Mouse (Mus musculus) kidney, embryonic 15.5 days (tissue): ENCODE measurements around the gene Limk1. TPM values are rescaled to one million over a fixed set of nuclear protein-coding genes. Genes with fewer than 3 reads are reported as not detected.
"Not testable (repeated sequence)": the region's sequence is repeated elsewhere in the genome, so short reads cannot be mapped to it uniquely, and the experiment has no call there.

Experiments
- ATAC-seq: fragments of 200-750 bp; cut with Nextera tagmentation; replicated peaks from 2 replicates; pipeline ENCODE4 v1.8.0; 2017; ENCODE audit warnings: moderate TSS enrichment; ENCODE audit not compliant: low FRiP score
- H3K27ac ChIP-seq: fragments of 300-500 bp; sonication (generic); 2 replicates; pipeline ENCODE4 v1.5.1; 2015; ENCODE audit warnings: mild to moderate bottlenecking, inconsistent platforms
- H3K27me3 ChIP-seq: fragments of 300-500 bp; sonication (generic); 2 replicates; pipeline ENCODE4 v1.6.1; 2015; ENCODE audit warnings: inconsistent platforms
- H3K36me3 ChIP-seq: fragments of 300-500 bp; sonication (generic); 2 replicates; pipeline ENCODE4 v1.6.1; 2015; ENCODE audit warnings: inconsistent platforms
- H3K4me1 ChIP-seq: fragments of 300-500 bp; sonication (generic); 2 replicates; pipeline ENCODE4 v1.6.1; 2015; ENCODE audit warnings: inconsistent platforms
- H3K4me2 ChIP-seq: fragments of 300-500 bp; sonication (generic); 2 replicates; pipeline ENCODE4 v1.6.1; 2015; ENCODE audit warnings: moderate library complexity, mild to moderate bottlenecking, inconsistent platforms
- H3K4me3 ChIP-seq: fragments of 300-500 bp; sonication (generic); replicated peaks from 2 replicates; pipeline ENCODE4 v1.5.1; 2015; ENCODE audit warnings: mild to moderate bottlenecking, inconsistent platforms
- H3K9ac ChIP-seq: fragments of 300-500 bp; sonication (generic); 2 replicates; pipeline ENCODE4 v1.6.1; 2015; ENCODE audit warnings: mild to moderate bottlenecking, inconsistent platforms
- H3K9me3 ChIP-seq: fragments of 300-500 bp; sonication (generic); replicated peaks from 2 replicates; pipeline ENCODE4 v1.6.1; 2016; ENCODE audit warnings: inconsistent platforms
- WGBS: fragments of 180-500 bp; shearing (Covaris S2); methylation state at CpG from one replicate; pipeline ENCODE4 v1.1.7; 2015; ENCODE audit warnings: mixed read lengths; 5-methylcytosine and 5-hydroxymethylcytosine counted together
- polyA plus RNA-seq: library from polyadenylated mRNA; unstranded; fragments of >200 nt; fragmentation: Nextera tagmentation; extraction: Ambion mirVana; gene quantifications from 2 replicates; pipeline ENCODE4 v1.2.1, GENCODE M21; 2015

Limk1 gene
- polyA plus RNA-seq, 1 experiment from 2014 or later = 5.9 TPM

GRCm38 (mm10) chr5:134675956-134676759 lies 12.2 kb downstream of the Limk1 start:
- Histone ChIP-seq H3K9ac (peak overlapping the region; percentile 38), H3K27ac (peak overlapping the region; percentile 90), H3K27me3 (no peaks in the 10 kb centered on the region), H3K9me3 (no peaks in the 10 kb centered on the region), H3K4me3 (peak overlapping the region; percentile 47), H3K36me3 (peaks cover 5% of the 10 kb centered on the region; the same call in 1 of the 2 replicates), H3K4me1 (peaks cover 47% of the 10 kb centered on the region), H3K4me2 (peak overlapping the region; percentile 82)
- 2% methylated on average over 14 of the region's 14 CpGs for WGBS
- ATAC-seq = peak; percentile 88

GRCm38 (mm10) chr5:134674977-134675376 lies 13.4 kb downstream of the Limk1 start:
- peaks cover 10% of the 10 kb centered on the region; the same call in 1 of the 2 replicates for H3K36me3 ChIP-seq
- no peaks in the 10 kb centered on the region for H3K27me3 ChIP-seq
- H3K4me1 ChIP-seq = peaks cover 38% of the 10 kb centered on the region
- WGBS = 79% methylated on average over 5 of the region's 5 CpGs
- no peak overlapping the region for H3K4me2 ChIP-seq
- ATAC-seq = no peak
- no peak overlapping the region for H3K4me3 ChIP-seq
- no peak overlapping the region for H3K9ac ChIP-seq
- H3K27ac ChIP-seq = no peak overlapping the region; the same call in 1 of the 2 replicates
- H3K9me3 ChIP-seq = no peaks in the 10 kb centered on the region

GRCm38 (mm10) chr5:134672611-134673010 lies 15.8 kb downstream of the Limk1 start:
- Histone ChIP-seq H3K27ac (no peak overlapping the region), H3K9me3 (no peaks in the 10 kb centered on the region), H3K4me1 (peaks cover 24% of the 10 kb centered on the region), H3K36me3 (peaks cover 26% of the 10 kb centered on the region; the same call in 1 of the 2 replicates), H3K4me2 (no peak overlapping the region), H3K4me3 (no peak overlapping the region), H3K27me3 (no peaks in the 10 kb centered on the region), H3K9ac (no peak overlapping the region)
- 95% methylated on average over 6 of the region's 6 CpGs for WGBS
- no peak for ATAC-seq

GRCm38 (mm10) chr5:134672198-134672516 lies 16.2 kb downstream of the Limk1 start:
- no peaks in the 10 kb centered on the region for H3K9me3 ChIP-seq
- peaks cover 28% of the 10 kb centered on the region; the same call in 1 of the 2 replicates for H3K36me3 ChIP-seq
- no peak overlapping the region for H3K4me3 ChIP-seq
- no peak overlapping the region for H3K27ac ChIP-seq
- 79% methylated on average over 1 of the region's 1 CpGs for WGBS
- no peak overlapping the region for H3K4me2 ChIP-seq
- no peaks in the 10 kb centered on the region for H3K27me3 ChIP-seq
- H3K9ac ChIP-seq = no peak overlapping the region
- H3K4me1 ChIP-seq = peaks cover 19% of the 10 kb centered on the region
- ATAC-seq = no peak

- 55% methylated on average over 17 of the region's 17 CpGs for WGBS
- no peak overlapping the region for H3K9ac ChIP-seq
- no peak overlapping the region for H3K4me2 ChIP-seq
- H3K27ac ChIP-seq = no peak overlapping the region
- H3K4me1 ChIP-seq = peaks cover 13% of the 10 kb centered on the region
- no peak overlapping the region for H3K4me3 ChIP-seq
- H3K27me3 ChIP-seq = no peaks in the 10 kb centered on the region
- no peak for ATAC-seq
- H3K9me3 ChIP-seq = no peaks in the 10 kb centered on the region
- H3K36me3 ChIP-seq = peaks cover 28% of the 10 kb centered on the region; the same call in 1 of the 2 replicates
These were observed 16.8 kb downstream of the Limk1 start for GRCm38 (mm10) chr5:134671335-134672197.

GRCm38 (mm10) chr5:134669001-134669708 lies 19.2 kb downstream of the Limk1 start:
- H3K4me1 ChIP-seq = no peaks in the 10 kb centered on the region
- H3K9me3 ChIP-seq = no peaks in the 10 kb centered on the region
- H3K9ac ChIP-seq = no peak overlapping the region
- ATAC-seq = no peak
- no peaks in the 10 kb centered on the region for H3K27me3 ChIP-seq
- no peak overlapping the region for H3K4me2 ChIP-seq
- no peak overlapping the region for H3K4me3 ChIP-seq
- H3K36me3 ChIP-seq = peaks cover 42% of the 10 kb centered on the region
- WGBS = 78% methylated on average over 20 of the region's 20 CpGs
- no peak overlapping the region for H3K27ac ChIP-seq

- Histone ChIP-seq H3K27ac (no peak overlapping the region), H3K9ac (no peak overlapping the region), H3K27me3 (no peaks in the 10 kb centered on the region), H3K36me3 (peaks cover 48% of the 10 kb centered on the region), H3K4me1 (no peaks in the 10 kb centered on the region), H3K4me3 (no peak overlapping the region), H3K9me3 (no peaks in the 10 kb centered on the region), H3K4me2 (no peak overlapping the region)
- 41% methylated on average over 8 of the region's 8 CpGs for WGBS
- no peak; the same call in 1 of the 2 replicates for ATAC-seq
These were observed 19.9 kb downstream of the Limk1 start for GRCm38 (mm10) chr5:134668495-134668894.

- WGBS = 78% methylated on average over 4 of the region's 4 CpGs
- Histone ChIP-seq H3K27me3 (no peaks in the 10 kb centered on the region), H3K9ac (no peak overlapping the region), H3K36me3 (peaks cover 34% of the 10 kb centered on the region), H3K9me3 (no peaks in the 10 kb centered on the region), H3K4me3 (no peak overlapping the region), H3K4me1 (peaks cover 4% of the 10 kb centered on the region; the same call in 1 of the 2 replicates), H3K4me2 (no peak overlapping the region), H3K27ac (no peak overlapping the region)
- ATAC-seq = no peak
These were observed 31.7 kb downstream of the Limk1 start for GRCm38 (mm10) chr5:134656708-134657107.

GRCm38 (mm10) chr5:134652015-134652414 lies 36.4 kb downstream of the Limk1 start:
- H3K9me3 ChIP-seq = 0 out of 2 replicates have a peak, but pooled peaks cover 3% of the 10 kb centered on the region
- H3K27me3 ChIP-seq = no peaks in the 10 kb centered on the region
- H3K27ac ChIP-seq = no peak overlapping the region
- H3K4me1 ChIP-seq = peaks cover 4% of the 10 kb centered on the region; the same call in 1 of the 2 replicates
- H3K9ac ChIP-seq = no peak overlapping the region
- H3K4me3 ChIP-seq = no peak overlapping the region
- no peak for ATAC-seq
- 15% methylated on average over 7 of the region's 7 CpGs for WGBS
- no peak overlapping the region for H3K4me2 ChIP-seq
- H3K36me3 ChIP-seq = peaks cover 4% of the 10 kb centered on the region; the same call in 1 of the 2 replicates

GRCm38 (mm10) chr5:134650926-134651325 lies 37.5 kb downstream of the Limk1 start:
- WGBS = 57% methylated on average over 5 of the region's 5 CpGs
- Histone ChIP-seq H3K36me3 (no peaks in the 10 kb centered on the region), H3K9ac (no peak overlapping the region), H3K27me3 (no peaks in the 10 kb centered on the region), H3K4me2 (no peak overlapping the region), H3K9me3 (0 out of 2 replicates have a peak, but pooled peaks cover 3% of the 10 kb centered on the region), H3K4me3 (no peak overlapping the region), H3K4me1 (peaks cover 4% of the 10 kb centered on the region; the same call in 1 of the 2 replicates), H3K27ac (no peak overlapping the region)
- no peak for ATAC-seq

- H3K4me3 ChIP-seq, H3K9ac ChIP-seq, ATAC-seq, H3K4me2 ChIP-seq, H3K27me3 ChIP-seq, H3K9me3 ChIP-seq, H3K27ac ChIP-seq, H3K36me3 ChIP-seq: not testable (repeated sequence)
- WGBS = 96% methylated on average over 4 of the region's 4 CpGs
- peaks cover 10% of the 10 kb centered on the region for H3K4me1 ChIP-seq
These were observed 39.4 kb downstream of the Limk1 start for GRCm38 (mm10) chr5:134648976-134649375.
